Mouse (Mus musculus) cerebellum, adult 2 months (tissue): ENCODE data around the gene 1700003F12Rik. TPM values are rescaled to one million over a fixed set of nuclear protein-coding genes. Genes with fewer than 3 reads are reported as not detected.

Experiments
- DNase-seq, 2 experiments: peaks; one replicate each; pipeline ENCODE4 v3.0.0; 2021
- H3K27ac ChIP-seq: fragments of 200-500 bp; 2 replicates; pipeline ENCODE4 v1.5.1; 2012; ENCODE audit warnings: low read length, control low read depth, inconsistent platforms; ENCODE audit not compliant: insufficient read depth
- H3K27me3 ChIP-seq: fragments of 200-500 bp; 2 replicates; pipeline ENCODE4 v1.6.1; 2012; ENCODE audit warnings: inconsistent platforms, mild to moderate bottlenecking, low read length, moderate library complexity; ENCODE audit not compliant: control insufficient read depth, insufficient read depth
- H3K4me1 ChIP-seq: fragments of 200-500 bp; 2 replicates; pipeline ENCODE4 v1.6.1; 2011; ENCODE audit warnings: low read length; ENCODE audit not compliant: control insufficient read depth, insufficient read depth
- H3K4me3 ChIP-seq: fragments of 200-500 bp; replicated peaks from 2 replicates; pipeline ENCODE3; 2011; ENCODE audit warnings: mild to moderate bottlenecking, low read depth, low read length, control low read depth; ENCODE audit not compliant: insufficient read depth
- CTCF ChIP-seq: fragments of 200-500 bp; IDR thresholded peaks from 2 replicates; pipeline ENCODE4 v1.5.1; 2011; ENCODE audit warnings: low read depth, mild to moderate bottlenecking, control low read depth, low read length, moderate library complexity, borderline replicate concordance; ENCODE audit not compliant: insufficient read depth
- POLR2A ChIP-seq: fragments of 200-500 bp; IDR thresholded peaks from 2 replicates; pipeline ENCODE4 v1.6.1; 2011; ENCODE audit warnings: low read length, control low read depth, borderline replicate concordance; ENCODE audit not compliant: insufficient read depth
- WGBS: fragments of 180-500 bp; shearing (Covaris S2); methylation state at CpG from one replicate; pipeline ENCODE4 v1.1.7; 2018; 5-methylcytosine and 5-hydroxymethylcytosine counted together
- polyA plus RNA-seq: library from polyadenylated mRNA; depleted of rRNA; stranded (reverse); fragments of >200 nt; gene quantifications from 2 replicates; pipeline ENCODE4 v1.2.3, GENCODE M21; 2012; rRNA removed

1700003F12Rik gene
- 1.1 and 1.4 TPM in 2 replicates for polyA plus RNA-seq

- TF ChIP-seq POLR2A, result no peak
- TF ChIP-seq CTCF, result no peak
- 54% methylated on average over 10 of the region's 10 CpGs for WGBS
- Histone ChIP-seq H3K27ac (no peak within 1 kb of the TSS), H3K27me3 (no peaks in the 10 kb centered on the region), H3K4me1 (peaks cover 16% of the 10 kb centered on the region), H3K4me3 (no peak within 1 kb of the TSS)
- DNase-seq, result peak; percentile 26 to 43
Measured at GRCm38 (mm10) chr2:154546711-154547110, at the start of gene 1700003F12Rik. Gene 1700003F12Rik (plus strand): TSS chr2:154547085.

GRCm38 (mm10) chr2:154498571-154498970, 48.3 kb upstream of the 1700003F12Rik start:
- 5% methylated on average over 5 of the region's 5 CpGs for WGBS
- TF ChIP-seq CTCF (no peak), POLR2A (no peak)
- Histone ChIP-seq H3K4me1 (peaks cover 11% of the 10 kb centered on the region), H3K4me3 (no peak overlapping the region), H3K27ac (peak overlapping the region; percentile 64), H3K27me3 (no peaks in the 10 kb centered on the region)
- peak; percentile 65 to 72 for DNase-seq

GRCm38 (mm10) chr2:154499717-154500247, 47.1 kb upstream of the 1700003F12Rik start:
- no peak for TF ChIP-seq CTCF
- no peak overlapping the region for H3K4me3 ChIP-seq
- peaks cover 10% of the 10 kb centered on the region for H3K4me1 ChIP-seq
- no peaks in the 10 kb centered on the region for H3K27me3 ChIP-seq
- no peak for DNase-seq
- no peak overlapping the region; the same call in 1 of the 2 replicates for H3K27ac ChIP-seq
- 97% methylated on average over 2 of the region's 2 CpGs for WGBS

GRCm38 (mm10) chr2:154500758-154501157, 46.1 kb upstream of the 1700003F12Rik start:
- DNase-seq, result no peak
- H3K27me3 ChIP-seq, result no peaks in the 10 kb centered on the region

GRCm38 (mm10) chr2:154507076-154507475, 39.8 kb upstream of the 1700003F12Rik start:
- Histone ChIP-seq H3K4me1 (peaks cover 15% of the 10 kb centered on the region), H3K4me3 (no peak overlapping the region), H3K27ac (no peak overlapping the region), H3K27me3 (no peaks in the 10 kb centered on the region)
- no peak for TF ChIP-seq POLR2A
- no peak for TF ChIP-seq CTCF
- DNase-seq, result no peak
- 59% methylated on average over 2 of the region's 2 CpGs for WGBS

More at GRCm38 (mm10) chr2:154500758-154501157, 46.1 kb upstream of the 1700003F12Rik start:
- Histone ChIP-seq H3K4me1 (peaks cover 6% of the 10 kb centered on the region), H3K27ac (no peak overlapping the region), H3K4me3 (no peak overlapping the region)
- TF ChIP-seq POLR2A, result no peak
- no peak for TF ChIP-seq CTCF
- WGBS, result 84% methylated on average over 3 of the region's 3 CpGs

GRCm38 (mm10) chr2:154507566-154508283, 39.2 kb upstream of the 1700003F12Rik start:
- 15% methylated on average over 9 of the region's 9 CpGs for whole genome bisulfite sequencing
- no peak overlapping the region for H3K4me3 ChIP-seq
- H3K27me3 ChIP-seq, result no peaks in the 10 kb centered on the region
- DNase-seq, result peak; percentile 63 to 70
- H3K4me1 ChIP-seq, result peaks cover 15% of the 10 kb centered on the region
- TF ChIP-seq CTCF (peak; percentile 64), POLR2A (no peak)
- H3K27ac ChIP-seq, result peak overlapping the region; percentile 74

GRCm38 (mm10) chr2:154508450-154508849, 38.4 kb upstream of the 1700003F12Rik start:
- no peaks in the 10 kb centered on the region for H3K27me3 ChIP-seq
- no peak for TF ChIP-seq POLR2A
- TF ChIP-seq CTCF, result no peak
- H3K27ac ChIP-seq, result no peak overlapping the region
- WGBS, result 89% methylated on average over 4 of the region's 4 CpGs
- DNase-seq, result no peak
- H3K4me1 ChIP-seq, result peaks cover 15% of the 10 kb centered on the region
- H3K4me3 ChIP-seq, result no peak overlapping the region

- H3K4me3 ChIP-seq, result no peak overlapping the region
- WGBS, result 96% methylated on average over 3 of the region's 3 CpGs
Measured at GRCm38 (mm10) chr2:154510141-154510540, 36.7 kb upstream of the 1700003F12Rik start.

More at GRCm38 (mm10) chr2:154510141-154510540, 36.7 kb upstream of the 1700003F12Rik start:
- Histone ChIP-seq H3K4me1 (peaks cover 15% of the 10 kb centered on the region), H3K27ac (no peak overlapping the region), H3K27me3 (no peaks in the 10 kb centered on the region)
- no peak for DNase-seq
- TF ChIP-seq CTCF (no peak), POLR2A (no peak)
